Mouse (Mus musculus): ENCODE measurements around the gene Nck1.

The Nck1 gene

GRCm38 (mm10) chr9:100470936-100471604 lies 74.9 kb downstream of the Nck1 start:
- intact Hi-C loops (cut with DNase I), result no loop called here

DNA sequence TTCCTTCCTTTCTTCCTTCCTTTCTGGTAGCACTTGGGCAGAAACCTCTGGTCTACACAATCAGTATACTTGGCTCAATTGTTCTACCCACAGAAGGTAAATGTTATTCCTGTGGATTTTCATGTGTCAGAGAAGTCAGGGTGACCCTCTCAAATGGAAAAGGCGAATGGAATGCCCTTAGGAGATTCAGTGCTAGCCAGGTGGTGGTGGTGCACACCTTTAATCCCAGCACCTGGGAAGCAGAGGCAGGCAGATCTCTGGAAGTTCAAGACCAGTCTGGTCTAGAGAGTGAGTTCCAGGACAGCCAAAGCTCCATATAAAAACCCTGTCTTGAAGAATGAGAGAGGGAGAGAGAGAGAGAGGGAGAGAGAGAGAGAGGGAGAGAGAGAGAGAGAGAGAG lies 75.7 kb downstream of the Nck1 start:
- intact Hi-C loops (cut with DNase I), result no loop called here

GRCm38 (mm10) chr9:100469681-100470080 lies 76.3 kb downstream of the Nck1 start:
- intact Hi-C loops (cut with DNase I), result no loop called here

GRCm38 (mm10) chr9:100468151-100468550 lies 77.8 kb downstream of the Nck1 start:
- intact Hi-C loops (cut with DNase I), result no loop called here

DNA sequence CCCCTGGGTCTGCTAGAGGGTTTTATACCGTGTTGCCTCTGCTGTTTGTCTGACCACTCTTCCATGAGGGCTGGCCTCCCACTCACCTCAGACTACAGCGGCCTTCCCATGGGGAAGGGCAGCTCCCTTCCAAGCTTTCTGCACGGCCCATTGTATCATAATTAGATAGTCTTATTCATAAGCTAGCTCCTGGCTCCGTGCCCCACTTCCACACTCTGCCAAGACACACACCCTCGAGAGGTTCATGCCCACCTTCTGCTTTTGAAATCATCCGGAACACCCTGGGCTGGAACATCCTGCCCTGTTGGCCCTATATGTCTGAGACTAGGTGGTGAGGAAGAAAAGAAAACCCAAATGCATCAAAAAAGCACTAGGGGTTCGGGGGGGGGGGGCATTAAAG lies 78.3 kb downstream of the Nck1 start:
- intact Hi-C loops (cut with DNase I), result no loop called here

GRCm38 (mm10) chr9:100466743-100467142 lies 79.2 kb downstream of the Nck1 start:
- intact Hi-C loops (cut with DNase I), result no loop called here

GRCm38 (mm10) chr9:100465988-100466387 lies 79.9 kb downstream of the Nck1 start:
- intact Hi-C loops (cut with DNase I), result no loop called here

- intact Hi-C loops (cut with DNase I), result no loop called here
Observed at GRCm38 (mm10) chr9:100465380-100465779, 80.6 kb downstream of the Nck1 start.

DNA sequence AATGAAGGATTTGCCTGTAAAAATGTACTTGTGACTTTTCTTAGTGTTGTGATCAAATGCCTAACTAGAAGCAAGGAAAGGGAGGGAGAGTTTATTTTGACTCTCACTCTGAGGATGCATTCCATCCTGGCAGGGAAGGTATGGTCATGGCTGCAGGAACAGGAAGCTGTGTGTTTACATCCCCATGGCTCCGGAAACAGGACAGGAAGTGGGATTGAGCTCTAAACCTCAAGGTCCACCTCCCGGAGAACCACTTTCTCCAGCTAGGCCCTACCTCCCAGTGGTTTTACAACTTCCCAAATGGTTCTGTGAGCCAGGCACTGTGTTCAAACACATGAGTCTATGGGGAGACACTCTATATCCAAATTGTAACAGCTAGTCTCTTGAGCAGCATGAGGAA lies 82.2 kb downstream of the Nck1 start:
- intact Hi-C loops (cut with DNase I), result no loop called here

DNA sequence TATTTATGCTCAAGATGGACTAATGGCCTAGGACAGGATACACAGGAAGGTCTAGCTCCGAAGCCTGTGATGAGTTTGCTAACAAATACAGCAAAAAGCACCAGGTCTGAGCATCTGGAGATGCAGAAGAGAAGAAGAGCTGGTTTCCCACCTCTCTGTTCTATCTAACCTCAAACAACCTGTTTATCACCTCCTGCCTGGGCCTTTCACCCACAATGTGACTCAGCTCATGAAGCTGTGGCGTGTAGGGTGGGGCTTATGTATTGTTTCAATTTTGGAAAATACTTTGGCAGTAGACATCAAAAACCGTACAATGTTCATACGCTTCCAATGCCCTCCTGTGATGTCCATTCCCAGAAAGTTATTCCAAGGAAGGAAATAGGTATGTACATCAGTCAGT lies 83.8 kb downstream of the Nck1 start:
- intact Hi-C loops (cut with DNase I), result no loop called here

GRCm38 (mm10) chr9:100461671-100462070 lies 84.3 kb downstream of the Nck1 start:
- intact Hi-C loops (cut with DNase I), result no loop called here

DNA sequence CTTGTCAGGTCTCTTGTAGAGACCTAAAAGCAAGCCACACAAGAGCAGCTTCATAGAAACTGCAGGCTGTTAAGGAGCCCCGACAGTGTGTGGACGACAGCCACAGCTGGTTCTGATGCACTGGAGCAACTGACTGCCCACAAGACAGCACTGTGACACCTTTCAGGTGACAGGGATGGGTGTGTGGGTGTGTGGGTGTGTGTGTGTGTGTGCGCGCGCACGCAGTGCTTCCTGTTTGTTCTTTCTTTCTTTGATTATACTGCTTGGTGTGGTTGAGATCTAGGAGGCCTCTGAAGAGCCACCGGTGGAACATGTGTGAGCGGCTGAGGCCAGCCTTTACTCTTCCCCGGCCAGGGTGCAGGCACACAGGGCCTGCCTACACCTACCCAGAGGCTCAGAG lies 85.7 kb downstream of the Nck1 start:
- intact Hi-C loops (cut with DNase I), result no loop called here

- intact Hi-C loops (cut with DNase I), result loop anchor here (10.0 kb wide), 1 partner anchor 87 kb away; the partner anchor contains the start of gene Nck1
Observed at GRCm38 (mm10) chr9:100457971-100458681, 87.8 kb downstream of the Nck1 start.

GRCm38 (mm10) chr9:100454664-100454993 lies 91.3 kb downstream of the Nck1 start:
- intact Hi-C loops (cut with DNase I), result loop anchor here (2.0 to 10.0 kb wide), 4 partner anchors 90 to 703 kb away; partner anchors contain the start of gene Nck1

GRCm38 (mm10) chr9:100453944-100454663 lies 91.8 kb downstream of the Nck1 start:
- intact Hi-C loops (cut with DNase I), result loop anchor here (2.0 to 10.0 kb wide), 4 partner anchors 91 to 703 kb away; partner anchors contain the start of gene Nck1

DNA sequence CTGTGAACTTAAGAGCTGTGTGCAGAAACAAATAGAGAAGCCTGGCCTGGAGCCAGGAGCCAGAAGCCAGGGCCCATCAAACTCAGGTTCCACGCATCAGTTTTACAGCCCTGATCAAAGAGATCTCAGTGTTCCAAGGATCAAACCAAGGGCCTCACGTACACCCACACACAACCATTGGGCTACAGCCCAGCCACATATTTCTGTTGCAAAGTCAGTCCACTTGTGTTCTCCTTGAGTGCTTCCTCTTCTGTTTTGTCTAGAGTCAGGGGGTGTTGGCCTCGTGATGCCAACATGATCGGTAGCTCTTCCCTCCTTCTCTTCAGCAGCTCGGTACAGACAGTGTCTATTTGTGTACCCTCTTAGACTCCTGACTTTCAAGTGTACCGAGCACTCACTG lies 93.5 kb downstream of the Nck1 start:
- intact Hi-C loops (cut with DNase I), result loop anchor here (5.0 to 10.0 kb wide), 3 partner anchors 92 to 705 kb away; partner anchors contain the start of gene Nck1

GRCm38 (mm10) chr9:100446059-100446686 lies 99.8 kb downstream of the Nck1 start:
- intact Hi-C loops (cut with DNase I), result loop anchor here (1.0 to 2.0 kb wide), 2 partner anchors 45 to 599 kb away; no protein-coding TSS in a partner anchor

Data from adrenal gland (tissue).